Mouse (Mus musculus): ENCODE results near the gene Cacng1.

Cacng1 gene

GRCm38 (mm10) chr11:107716332-107716938, at the start of gene Cacng1:
Gene Cacng1, minus strand, starts transcription at chr11:107716522.
- no peak for ATAC-seq (ENCODE audit: insufficient number of reproducible peaks, low FRiP score, low TSS enrichment)

- no peak for ATAC-seq (ENCODE audit: insufficient number of reproducible peaks, low FRiP score, low TSS enrichment)
Observed at GRCm38 (mm10) chr11:107762688-107763460, 46.6 kb upstream of the Cacng1 start.

- ATAC-seq (ENCODE audit: insufficient number of reproducible peaks, low FRiP score, low TSS enrichment) = no peak
Observed at GRCm38 (mm10) chr11:107761790-107762500, 45.6 kb upstream of the Cacng1 start.

GRCm38 (mm10) chr11:107760001-107760400, 43.7 kb upstream of the Cacng1 start:
- ATAC-seq (ENCODE audit: insufficient number of reproducible peaks, low FRiP score, low TSS enrichment) = no peak

GRCm38 (mm10) chr11:107759516-107759915, 43.2 kb upstream of the Cacng1 start:
- ATAC-seq (ENCODE audit: insufficient number of reproducible peaks, low FRiP score, low TSS enrichment) = no peak

- ATAC-seq (ENCODE audit: insufficient number of reproducible peaks, low FRiP score, low TSS enrichment) = no peak
Observed at GRCm38 (mm10) chr11:107749114-107749513, 32.8 kb upstream of the Cacng1 start.

- no peak for ATAC-seq (ENCODE audit: insufficient number of reproducible peaks, low FRiP score, low TSS enrichment)
Observed at GRCm38 (mm10) chr11:107748243-107749035, 32.1 kb upstream of the Cacng1 start.

- no peak for ATAC-seq (ENCODE audit: insufficient number of reproducible peaks, low FRiP score, low TSS enrichment)
Observed at GRCm38 (mm10) chr11:107743100-107743499, 26.8 kb upstream of the Cacng1 start.

GRCm38 (mm10) chr11:107738418-107739099, 22.2 kb upstream of the Cacng1 start:
- no peak for ATAC-seq (ENCODE audit: insufficient number of reproducible peaks, low FRiP score, low TSS enrichment)

GRCm38 (mm10) chr11:107737886-107738285, 21.6 kb upstream of the Cacng1 start:
- ATAC-seq (ENCODE audit: insufficient number of reproducible peaks, low FRiP score, low TSS enrichment) = no peak

- ATAC-seq (ENCODE audit: insufficient number of reproducible peaks, low FRiP score, low TSS enrichment) = no peak
Observed at GRCm38 (mm10) chr11:107734133-107734532, 17.8 kb upstream of the Cacng1 start.

- ATAC-seq (ENCODE audit: insufficient number of reproducible peaks, low FRiP score, low TSS enrichment) = no peak
Observed at GRCm38 (mm10) chr11:107731498-107731897, 15.2 kb upstream of the Cacng1 start.

GRCm38 (mm10) chr11:107730940-107731339, 14.6 kb upstream of the Cacng1 start:
- peak; percentile 70 for ATAC-seq (ENCODE audit: insufficient number of reproducible peaks, low FRiP score, low TSS enrichment)

- no peak for ATAC-seq (ENCODE audit: insufficient number of reproducible peaks, low FRiP score, low TSS enrichment)
Observed at GRCm38 (mm10) chr11:107729141-107729540, 12.8 kb upstream of the Cacng1 start.

- ATAC-seq (ENCODE audit: insufficient number of reproducible peaks, low FRiP score, low TSS enrichment) = no peak
Observed at GRCm38 (mm10) chr11:107728073-107728863, 11.9 kb upstream of the Cacng1 start.

- no peak for ATAC-seq (ENCODE audit: insufficient number of reproducible peaks, low FRiP score, low TSS enrichment)
Observed at GRCm38 (mm10) chr11:107724603-107725002, 8.3 kb upstream of the Cacng1 start.

GRCm38 (mm10) chr11:107721057-107721456, 4.7 kb upstream of the Cacng1 start:
- no peak for ATAC-seq (ENCODE audit: insufficient number of reproducible peaks, low FRiP score, low TSS enrichment)

GRCm38 (mm10) chr11:107720264-107721021, 4.1 kb upstream of the Cacng1 start:
- no peak for ATAC-seq (ENCODE audit: insufficient number of reproducible peaks, low FRiP score, low TSS enrichment)

All from cerebellum, adult (tissue).